In the genomic region with DNA sequence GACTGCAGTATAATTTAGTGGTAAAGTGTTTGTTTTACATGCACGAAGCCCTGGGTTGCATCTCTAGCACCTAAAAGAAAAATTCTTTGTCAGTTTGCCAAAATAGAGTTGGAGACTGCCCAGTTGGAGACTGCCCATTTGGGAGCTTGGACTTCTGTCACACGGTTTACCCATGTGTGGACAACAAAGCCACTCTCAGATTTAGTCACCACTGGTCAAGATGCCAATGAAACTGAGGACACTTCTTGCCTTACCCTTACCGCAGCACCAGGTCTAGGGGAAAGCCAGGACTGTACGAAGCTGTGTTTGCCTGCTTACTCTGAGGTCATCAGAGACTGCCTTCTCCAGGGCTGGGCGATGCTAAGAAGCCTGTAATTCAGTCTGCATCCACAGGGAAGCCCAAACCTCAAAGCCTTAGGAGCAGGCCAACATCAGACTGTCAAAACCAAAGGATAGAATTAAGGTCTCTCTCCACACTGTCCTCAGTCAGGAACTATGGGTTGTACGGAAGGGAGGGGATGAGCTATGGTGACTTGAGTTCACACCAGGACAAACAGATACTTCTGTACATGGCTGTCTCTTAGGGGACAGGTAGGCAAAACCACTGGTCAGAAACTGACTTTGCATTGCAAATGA, we compare ENCODE assay signal across 12 mouse cellular contexts. TPM values are rescaled to one million over a fixed set of nuclear protein-coding genes. Genes with fewer than 3 reads are reported as not detected.
DNase-seq lines count a peak whose midpoint lies in the region; ATAC-seq and TF ChIP-seq lines count a peak whose summit lies in the region.
"Had no signal": no experiment of that assay in that cellular context is flagged by ENCODE, and none has a peak within 500 bp of the region (broad histone marks: within the 10 kb centered on the region; RNA-seq: fewer than 3 reads in every experiment).

No protein-coding gene starts in this region.

- H3K4me1 ChIP-seq in lung, embryonic 15.5 days: peaks cover 35% of the 10 kb centered on the region
- H3K4me1 ChIP-seq in lung, adult 2 months (ENCODE audit: control insufficient read depth, insufficient read depth, low read length): peaks cover 8% of the 10 kb centered on the region

- H3K27ac ChIP-seq in lung, embryonic 15.5 days: peak overlapping the region; percentile 39
- H3K27ac ChIP-seq: macrophage had no signal

- H3K36me3 ChIP-seq in lung, embryonic 15.5 days: no peaks in the 10 kb centered on the region

- H3K27me3 ChIP-seq in lung, embryonic 15.5 days: no peaks in the 10 kb centered on the region

- no peak for TF ChIP-seq POLR2A in lung, adult 2 months (IDR thresholded peaks at IDR 0.05; ENCODE audit: borderline replicate concordance, extremely low read depth, low read depth, low read length)

- TF ChIP-seq CTCF in lung, adult 2 months (IDR thresholded peaks at IDR 0.05; ENCODE audit: insufficient read depth, low read length): no peak

- 50% methylated on average over 6 of the region's 6 CpGs for WGBS in lung, embryonic 15.5 days
- 28% methylated on average over 6 of the region's 6 CpGs for WGBS in lung, adult 2 months

- H3K4me2 ChIP-seq in lung, embryonic 15.5 days: no peak overlapping the region

- peak; percentile 54 to 59 for DNase-seq in heart, adult 9 months (ENCODE audit: low spot score in 2 of 2)
- DNase-seq in heart, postnatal 36 days: no peak
- DNase-seq in lung, adult 2 months: no peak
- DNase-seq in brain, adult 2 months (ENCODE audit: low read depth, low spot score): peak; percentile 82
- DNase-seq in lung, postnatal 36 days: peak; percentile 56
- DNase-seq in left cerebral cortex, postnatal 10 days (ENCODE audit: extremely low spot score in 1 of 2, low spot score in 2 of 2): no peak
- DNase-seq in MN1 (ENCODE audit: low spot score): no peak
- DNase-seq: thymus, postnatal 14 days had no signal

- H3K9ac ChIP-seq in lung, embryonic 15.5 days: no peak overlapping the region

- intact Hi-C loops in heart, postnatal 36 days (cut with DNase I): no loop called here
- intact Hi-C loops in left cerebral cortex, postnatal 10 days (cut with DNase I): no loop called here

- peak; percentile 74; the same call in 1 of the 2 replicates for ATAC-seq in lung, embryonic 15.5 days (ENCODE audit: borderline replicate concordance, extremely low read depth, low FRiP score, low TSS enrichment)
- ATAC-seq: forebrain, embryonic 14.5 days had no signal

- no peak overlapping the region for H3K4me3 ChIP-seq in lung, embryonic 15.5 days
- no peak overlapping the region for H3K4me3 ChIP-seq in lung, adult 2 months (replicated peaks; ENCODE audit: extremely low read depth, low read depth, low read length)
- H3K4me3 ChIP-seq: myocyte had no signal

- H3K9me3 ChIP-seq in lung, embryonic 15.5 days: no peaks in the 10 kb centered on the region

RNA-seq across cellular contexts. Expression of a gene that starts 29.8 kb away (rescaled TPM):
- total RNA-seq in heart, postnatal 36 days (2021): 100 to 1,000 TPM; 109 to 114 TPM
- polyA plus RNA-seq in lung, embryonic 15.5 days (2015; fragmentation: Nextera tagmentation; extraction: Ambion mirVana): 50.9 and 59.9 TPM in 2 replicates
- polyA plus RNA-seq in lung, adult 2 months (2012; rRNA removed): 112 and 120 TPM in 2 replicates
- total RNA-seq in left cerebral cortex, postnatal 10 days (2021): 10 to 100 TPM; 65.3 TPM

Comparison
In these comparisons a context has a peak if more than half of its experiments do, and no peak if none do; other contexts are left out.
1. DNase-seq: peak in heart, adult 9 months (2 of 2), brain, adult 2 months (single experiment) and lung, postnatal 36 days (single experiment); none in heart, postnatal 36 days (0 of 2), lung, adult 2 months (single experiment), left cerebral cortex, postnatal 10 days (0 of 2) and MN1 (single experiment).